Mouse (Mus musculus): ENCODE measurements at regions not wholly inside any gene's neighbourhood (a gene's known extent, or its start where the extent isn't known, plus 50 kb on each side); places are given as distances from the start of the nearest gene placed in this dataset.

- TF ChIP-seq CTCF (IDR thresholded peaks at IDR 0.05; ENCODE audit: low read depth) (no peak), EP300 (optimal IDR thresholded peaks at IDR 0.05) (no peak)
These were observed 111.3 kb upstream of the Rtl1 start for GRCm38 (mm10) chr12:109711392-109711791.

All from stomach, postnatal 0 days (tissue).